Mouse (Mus musculus): ENCODE measurements around the gene Slc12a8. TPM values are rescaled to one million over a fixed set of nuclear protein-coding genes. Genes with fewer than 3 reads are reported as not detected.

The Slc12a8 gene
- total RNA-seq (2023) = 0.22 and 0.36 TPM in 2 replicates

GRCm38 (mm10) chr16:33516807-33517565, at the start of gene Slc12a8:
Gene Slc12a8, plus strand, starts transcription at chr16:33517328.

GRCm38 (mm10) chr16:33684162-33684702, 167.1 kb downstream of the Slc12a8 start, which contains the start of gene Heg1:
Gene Heg1, plus strand, starts transcription at chr16:33684370.

Other genes with a start within 250 kb of the Slc12a8 start
- 41.7 and 49.6 TPM in 2 replicates for gene Zfp148, start 136.5 kb upstream of the Slc12a8 start, total RNA-seq (2023)
- gene Heg1, start 167.0 kb downstream of the Slc12a8 start, total RNA-seq (2023) = 8.7 and 10.0 TPM in 2 replicates

All from neutrophil, adult 65 days (primary cell).